Mouse (Mus musculus): ENCODE measurements around the gene Pla2g12a. TPM values are rescaled to one million over a fixed set of nuclear protein-coding genes. Genes with fewer than 3 reads are reported as not detected.
A peak's percentile ranks its signal among the peaks of the same experiment; 100 is the strongest.

The Pla2g12a gene
- polyA plus RNA-seq, 1 experiment from 2014 or later, result 7.3 TPM

GRCm38 (mm10) chr3:129880925-129881593 is 2.7 kb downstream of the Pla2g12a start:
- H3K27ac ChIP-seq, result no peak overlapping the region
- no peaks in the 10 kb centered on the region for H3K36me3 ChIP-seq (ENCODE audit: inconsistent target)
- no peaks in the 10 kb centered on the region for H3K79me2 ChIP-seq (ENCODE audit: inconsistent target)
- WGBS (ENCODE audit: missing documents), result 80% methylated on average over 8 of the region's 8 CpGs
- no peak overlapping the region for H3K4me3 ChIP-seq (ENCODE audit: inconsistent target)

DNA sequence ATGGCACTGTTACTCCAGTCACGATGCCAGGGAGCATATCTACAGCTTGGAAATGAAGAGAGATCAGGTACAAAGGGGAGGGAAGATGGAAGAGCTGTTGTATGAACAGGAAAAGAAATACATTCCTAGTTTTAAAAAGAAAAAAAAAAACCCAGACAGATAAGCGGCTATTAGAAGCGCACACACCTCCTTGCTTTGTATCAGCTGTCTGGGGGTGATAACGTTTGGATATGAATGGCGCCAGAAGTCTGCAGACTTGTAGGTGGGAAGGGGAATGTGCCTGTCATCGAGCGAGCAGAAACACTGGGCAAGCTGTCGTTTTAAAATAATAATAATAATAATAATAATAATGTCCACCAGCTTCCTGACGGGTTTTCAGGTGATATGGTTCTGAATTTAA is 7.2 kb downstream of the Pla2g12a start:
- H3K4me3 ChIP-seq (ENCODE audit: inconsistent target), result no peak overlapping the region
- WGBS (ENCODE audit: missing documents), result 97% methylated on average over 8 of the region's 9 CpGs
- no peaks in the 10 kb centered on the region for H3K79me2 ChIP-seq (ENCODE audit: inconsistent target)
- H3K36me3 ChIP-seq (ENCODE audit: inconsistent target), result no peaks in the 10 kb centered on the region
- no peak overlapping the region for H3K27ac ChIP-seq

DNA sequence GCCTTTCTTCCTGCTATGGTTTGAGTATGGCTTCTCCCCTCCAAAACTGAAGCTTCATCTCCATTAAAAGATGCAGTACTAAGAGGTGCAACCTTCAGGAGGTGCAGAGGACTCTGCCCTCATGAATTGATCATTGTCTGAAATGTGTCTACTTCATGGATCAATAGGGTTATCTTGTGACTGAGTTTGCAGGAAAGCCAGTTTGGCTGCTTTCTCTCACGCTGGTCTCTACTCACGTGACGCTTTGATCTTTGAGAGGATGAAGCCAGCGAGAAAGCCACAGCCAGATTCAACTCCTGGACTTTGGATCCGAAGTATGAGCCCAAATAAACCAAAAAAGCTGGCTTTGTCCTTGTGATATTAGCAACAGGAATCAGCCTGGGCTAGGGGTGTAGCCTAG is 8.0 kb downstream of the Pla2g12a start:
- Histone ChIP-seq H3K79me2 (ENCODE audit: inconsistent target) (no peaks in the 10 kb centered on the region), H3K36me3 (ENCODE audit: inconsistent target) (no peaks in the 10 kb centered on the region), H3K27ac (no peak overlapping the region), H3K4me3 (ENCODE audit: inconsistent target) (no peak overlapping the region)
- 96% methylated on average over 5 of the region's 5 CpGs for WGBS (ENCODE audit: missing documents)

DNA sequence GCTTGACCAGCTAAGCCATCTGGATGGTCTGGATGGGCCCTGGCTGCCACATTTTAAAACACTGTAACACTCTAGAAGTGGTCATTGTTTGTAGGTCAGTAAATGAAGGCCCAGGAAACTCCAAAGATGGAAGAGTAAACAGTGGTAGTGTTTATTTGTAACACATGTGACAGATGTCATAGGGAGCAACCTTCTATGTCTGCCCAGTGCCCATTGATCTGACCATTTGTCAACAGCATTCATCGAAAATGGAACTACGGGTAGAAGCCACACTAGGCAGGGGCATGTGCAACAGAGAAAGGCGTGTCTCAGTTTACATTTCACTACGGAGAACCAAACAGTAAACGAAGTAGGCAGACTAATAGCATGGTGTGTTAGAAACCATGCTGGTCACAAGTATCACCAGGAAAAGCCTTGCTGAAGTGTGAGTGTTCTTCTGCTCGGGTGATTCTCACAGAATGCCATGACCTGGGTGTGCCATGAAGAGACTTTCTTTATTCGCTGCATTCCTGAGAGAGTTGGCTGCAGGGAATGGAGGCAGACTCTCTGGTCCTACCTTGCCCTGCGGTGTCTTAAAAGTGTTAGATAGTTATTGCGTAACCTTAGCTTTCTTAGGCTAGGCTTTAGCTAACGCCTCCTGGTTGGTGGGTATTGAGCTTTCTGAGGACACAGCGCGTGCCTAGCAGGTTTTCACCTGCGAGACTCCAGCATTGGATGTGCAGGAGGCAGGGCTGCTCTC is 9.5 kb downstream of the Pla2g12a start:
- Histone ChIP-seq H3K36me3 (ENCODE audit: inconsistent target) (no peaks in the 10 kb centered on the region), H3K4me3 (ENCODE audit: inconsistent target) (no peak overlapping the region), H3K27ac (no peak overlapping the region)

GRCm38 (mm10) chr3:129892003-129892402 is 13.6 kb downstream of the Pla2g12a start:
- no peaks in the 10 kb centered on the region for H3K36me3 ChIP-seq (ENCODE audit: inconsistent target)
- 84% methylated on average over 5 of the region's 5 CpGs for WGBS (ENCODE audit: missing documents)
- no peak overlapping the region for H3K27ac ChIP-seq
- H3K4me3 ChIP-seq (ENCODE audit: inconsistent target), result no peak overlapping the region
- no peaks in the 10 kb centered on the region for H3K79me2 ChIP-seq (ENCODE audit: inconsistent target)

More for the DNA sequence above, 9.5 kb downstream of the Pla2g12a start:
- WGBS (ENCODE audit: missing documents), result 84% methylated on average over 11 of the region's 13 CpGs
- no peaks in the 10 kb centered on the region for H3K79me2 ChIP-seq (ENCODE audit: inconsistent target)

DNA sequence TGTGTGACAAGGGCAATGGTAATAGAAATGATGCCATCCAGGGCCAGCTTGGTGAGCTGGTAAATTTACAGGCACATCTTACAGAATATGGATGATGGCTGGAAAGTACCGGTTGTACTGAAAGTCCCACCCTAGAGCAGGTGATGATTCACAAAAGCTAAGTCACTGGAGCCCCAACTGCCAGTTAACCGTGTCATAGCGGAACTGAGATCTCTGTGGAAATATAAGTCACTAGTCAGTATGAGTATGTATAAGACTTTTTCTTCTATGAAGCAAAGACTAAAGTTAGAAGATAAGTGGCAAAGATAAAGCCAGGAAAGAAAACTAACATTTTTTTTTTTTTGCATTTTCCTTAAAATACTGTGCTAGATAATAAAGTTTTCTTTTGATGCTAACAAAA is 14.7 kb downstream of the Pla2g12a start:
- no peaks in the 10 kb centered on the region for H3K79me2 ChIP-seq (ENCODE audit: inconsistent target)
- no peak overlapping the region for H3K27ac ChIP-seq
- no peaks in the 10 kb centered on the region for H3K36me3 ChIP-seq (ENCODE audit: inconsistent target)
- H3K4me3 ChIP-seq (ENCODE audit: inconsistent target), result no peak overlapping the region
- 100% methylated on average over 3 of the region's 3 CpGs for WGBS (ENCODE audit: missing documents)

DNA sequence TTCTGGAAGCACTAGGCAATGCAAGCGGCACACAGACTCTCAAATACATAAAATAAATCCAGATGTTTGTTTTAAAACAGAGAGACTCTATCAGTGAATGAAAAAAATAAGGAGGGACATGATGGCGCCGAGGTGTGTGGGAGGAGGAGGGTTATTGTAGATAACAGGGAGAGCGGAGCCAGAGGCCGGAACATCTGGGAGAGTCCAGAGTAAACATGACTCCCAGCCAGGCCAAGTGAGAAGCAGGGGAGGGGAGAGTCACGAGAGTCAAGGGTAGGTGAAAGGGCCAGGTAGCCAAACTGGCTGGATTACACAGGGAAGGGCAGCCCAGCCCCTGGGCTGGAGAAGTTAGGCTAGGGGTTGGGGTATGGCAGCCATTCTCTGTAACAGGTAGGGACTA is 18.2 kb downstream of the Pla2g12a start:
- Histone ChIP-seq H3K79me2 (ENCODE audit: inconsistent target) (no peaks in the 10 kb centered on the region), H3K36me3 (ENCODE audit: inconsistent target) (no peaks in the 10 kb centered on the region), H3K4me3 (ENCODE audit: inconsistent target) (no peak overlapping the region), H3K27ac (no peak overlapping the region)
- WGBS (ENCODE audit: missing documents), result 97% methylated on average over 6 of the region's 6 CpGs

DNA sequence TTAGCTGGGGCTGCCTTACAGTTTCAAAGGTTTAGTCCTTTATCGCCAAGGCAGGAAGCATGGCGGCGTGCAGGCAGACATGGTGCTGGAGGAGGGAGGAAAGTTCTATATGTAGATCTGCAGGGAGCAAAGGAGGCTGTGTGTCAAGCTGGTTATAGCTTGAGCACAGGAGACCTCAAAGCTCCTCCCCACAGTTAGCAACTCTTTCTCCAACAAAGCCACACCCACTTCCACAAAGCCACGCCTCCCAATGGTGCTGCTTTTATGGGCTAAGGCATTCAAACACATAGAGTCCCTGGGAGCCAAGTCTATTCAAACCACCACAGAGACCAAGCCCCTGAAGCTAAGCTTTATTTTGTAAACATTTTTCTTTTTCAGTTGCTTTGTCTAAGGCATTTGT is 20.5 kb downstream of the Pla2g12a start:
- Histone ChIP-seq H3K36me3 (ENCODE audit: inconsistent target) (no peaks in the 10 kb centered on the region), H3K79me2 (ENCODE audit: inconsistent target) (no peaks in the 10 kb centered on the region), H3K27ac (no peak overlapping the region), H3K4me3 (ENCODE audit: inconsistent target) (no peak overlapping the region)
- WGBS (ENCODE audit: missing documents), result 91% methylated on average over 4 of the region's 4 CpGs

GRCm38 (mm10) chr3:129901271-129901809 is 22.9 kb downstream of the Pla2g12a start, which contains the start of gene Casp6:
Gene Casp6, plus strand, starts transcription at chr3:129901425.
- 1% methylated on average over 31 of the region's 34 CpGs for WGBS (ENCODE audit: missing documents)

DNA sequence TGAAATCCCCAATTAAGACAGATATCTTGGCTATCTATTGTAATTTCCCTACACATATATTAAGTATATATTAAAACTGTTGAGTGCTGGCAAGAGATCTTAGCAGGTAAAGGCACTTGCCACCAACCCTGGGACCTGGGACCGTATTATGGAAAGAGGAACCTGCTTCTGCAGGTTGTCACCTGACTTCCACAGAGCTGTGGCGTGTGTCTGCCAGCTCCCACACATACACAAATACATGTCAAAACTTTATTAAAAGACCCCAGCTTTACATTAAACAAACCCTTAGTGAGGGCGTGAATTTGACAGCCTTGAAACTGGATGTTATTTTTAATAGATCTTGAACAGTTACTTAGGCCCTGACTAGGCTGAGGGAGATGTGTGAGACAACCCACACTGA is 25.0 kb downstream of the Pla2g12a start:
- Histone ChIP-seq H3K4me3 (ENCODE audit: inconsistent target) (no peak overlapping the region), H3K36me3 (ENCODE audit: inconsistent target) (no peaks in the 10 kb centered on the region; the same call in 1 of the 2 replicates), H3K79me2 (ENCODE audit: inconsistent target) (no peaks in the 10 kb centered on the region), H3K27ac (no peak overlapping the region)
- 78% methylated on average over 3 of the region's 3 CpGs for WGBS (ENCODE audit: missing documents)

More at GRCm38 (mm10) chr3:129901271-129901809, 22.9 kb downstream of the Pla2g12a start, which contains the start of gene Casp6:
- no peaks in the 10 kb centered on the region for H3K36me3 ChIP-seq (ENCODE audit: inconsistent target)
- no peaks in the 10 kb centered on the region for H3K79me2 ChIP-seq (ENCODE audit: inconsistent target)
- H3K4me3 ChIP-seq (ENCODE audit: inconsistent target), result peak within 1 kb of the TSS; percentile 61
- peak within 1 kb of the TSS; percentile 29 for H3K27ac ChIP-seq

- Histone ChIP-seq H3K36me3 (ENCODE audit: inconsistent target) (peaks cover 5% of the 10 kb centered on the region; the same call in 1 of the 2 replicates), H3K27ac (no peak overlapping the region), H3K79me2 (ENCODE audit: inconsistent target) (no peaks in the 10 kb centered on the region), H3K4me3 (ENCODE audit: inconsistent target) (no peak overlapping the region)
- 55% methylated on average over 8 of the region's 8 CpGs for WGBS (ENCODE audit: missing documents)
These were observed 25.5 kb downstream of the Pla2g12a start for GRCm38 (mm10) chr3:129903866-129904265.

DNA sequence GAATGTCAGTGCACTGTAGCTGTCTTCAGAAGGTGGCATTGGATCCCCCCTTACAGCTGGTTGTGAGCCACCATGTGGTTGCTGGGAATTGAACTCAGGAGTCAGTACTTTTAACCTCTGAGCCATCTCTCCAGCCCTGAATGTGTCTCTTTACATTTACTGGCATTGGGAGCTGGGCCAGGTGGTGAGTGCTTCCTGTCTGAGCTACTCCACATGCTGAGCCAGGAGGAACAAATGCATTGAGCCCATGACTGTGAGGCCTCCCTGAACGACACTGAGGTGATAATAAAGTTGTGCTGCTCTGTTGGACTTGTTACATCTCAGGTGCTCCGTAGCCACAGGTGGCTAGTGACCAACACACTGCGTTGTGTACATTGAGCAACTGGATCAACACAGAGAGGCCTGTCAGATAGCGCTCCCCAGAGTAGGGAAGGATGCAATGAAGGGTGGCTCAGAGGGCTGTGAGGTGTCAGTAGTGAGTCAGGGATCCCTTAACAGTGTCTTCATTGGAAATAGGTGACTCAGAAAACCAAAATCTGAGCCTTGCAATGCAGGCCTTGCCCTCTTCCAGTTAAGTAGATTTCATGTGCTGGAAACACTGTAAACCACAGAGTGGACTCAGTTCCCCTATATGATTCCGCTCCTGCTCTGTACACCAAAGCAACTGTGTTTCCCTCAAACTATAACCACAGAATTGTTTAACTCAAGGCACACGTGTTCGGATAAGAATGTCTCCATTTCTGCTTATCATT is 26.2 kb downstream of the Pla2g12a start:
- WGBS (ENCODE audit: missing documents), result 42% methylated on average over 7 of the region's 7 CpGs
- H3K27ac ChIP-seq, result no peak overlapping the region
- no peak overlapping the region for H3K4me3 ChIP-seq (ENCODE audit: inconsistent target)
- H3K36me3 ChIP-seq (ENCODE audit: inconsistent target), result peaks cover 12% of the 10 kb centered on the region; the same call in 1 of the 2 replicates
- H3K79me2 ChIP-seq (ENCODE audit: inconsistent target), result no peaks in the 10 kb centered on the region

GRCm38 (mm10) chr3:129912025-129912424 is 33.6 kb downstream of the Pla2g12a start:
- H3K27ac ChIP-seq, result no peak overlapping the region
- H3K79me2 ChIP-seq (ENCODE audit: inconsistent target), result no peaks in the 10 kb centered on the region
- no peak overlapping the region for H3K4me3 ChIP-seq (ENCODE audit: inconsistent target)
- peaks cover 76% of the 10 kb centered on the region for H3K36me3 ChIP-seq (ENCODE audit: inconsistent target)
- 93% methylated on average over 12 of the region's 14 CpGs for WGBS (ENCODE audit: missing documents)

- H3K79me2 ChIP-seq (ENCODE audit: inconsistent target), result no peaks in the 10 kb centered on the region
- no peak overlapping the region for H3K27ac ChIP-seq
- H3K4me3 ChIP-seq (ENCODE audit: inconsistent target), result no peak overlapping the region
- 93% methylated on average over 13 of the region's 13 CpGs for WGBS (ENCODE audit: missing documents)
- H3K36me3 ChIP-seq (ENCODE audit: inconsistent target), result peaks cover 78% of the 10 kb centered on the region
These were observed 34.8 kb downstream of the Pla2g12a start for GRCm38 (mm10) chr3:129913241-129913640.

All from macrophage (primary cell).